Mouse (Mus musculus) kidney, postnatal 10 days (tissue): ENCODE data around the gene Inpp5a.

Experiments
- DNase-seq: peaks from one replicate; pipeline ENCODE4 v3.0.0; 2021; ENCODE audit warnings: mixed read lengths

The Inpp5a gene

GRCm38 (mm10) chr7:139388670-139389212 is at the start of gene Inpp5a:
Inpp5a (plus strand) TSS chr7:139389109.
- DNase-seq = peak; percentile 99

GRCm38 (mm10) chr7:139339184-139339583 is 49.7 kb upstream of the Inpp5a start:
- DNase-seq = no peak

- DNase-seq = no peak
These were observed 47.8 kb upstream of the Inpp5a start for GRCm38 (mm10) chr7:139341020-139341660.

- no peak for DNase-seq
These were observed 46.1 kb upstream of the Inpp5a start for GRCm38 (mm10) chr7:139342809-139343208.

- no peak for DNase-seq
These were observed 41.9 kb upstream of the Inpp5a start for GRCm38 (mm10) chr7:139347051-139347450.

GRCm38 (mm10) chr7:139350606-139351005 is 38.3 kb upstream of the Inpp5a start:
- no peak for DNase-seq

- DNase-seq = no peak
These were observed 34.4 kb upstream of the Inpp5a start for GRCm38 (mm10) chr7:139354370-139355139.

GRCm38 (mm10) chr7:139357043-139357442 is 31.9 kb upstream of the Inpp5a start:
- DNase-seq = no peak

- DNase-seq = peak; percentile 15
These were observed 29.0 kb upstream of the Inpp5a start for GRCm38 (mm10) chr7:139359906-139360305.

GRCm38 (mm10) chr7:139360890-139361559 is 27.9 kb upstream of the Inpp5a start:
- no peak for DNase-seq

- no peak for DNase-seq
These were observed 27.1 kb upstream of the Inpp5a start for GRCm38 (mm10) chr7:139361799-139362198.

- DNase-seq = no peak
These were observed 26.4 kb upstream of the Inpp5a start for GRCm38 (mm10) chr7:139362514-139362913.

- DNase-seq = peak; percentile 33
These were observed 25.5 kb upstream of the Inpp5a start for GRCm38 (mm10) chr7:139363281-139364004.

- peak; percentile 94 for DNase-seq
These were observed 24.8 kb upstream of the Inpp5a start for GRCm38 (mm10) chr7:139364005-139364557.

- DNase-seq = peak; percentile 40
These were observed 23.7 kb upstream of the Inpp5a start for GRCm38 (mm10) chr7:139364936-139365830.

GRCm38 (mm10) chr7:139366131-139366530 is 22.8 kb upstream of the Inpp5a start:
- no peak for DNase-seq

GRCm38 (mm10) chr7:139366549-139366948 is 22.4 kb upstream of the Inpp5a start:
- peak; percentile 57 for DNase-seq

- peak; percentile 33 for DNase-seq
These were observed 20.7 kb upstream of the Inpp5a start for GRCm38 (mm10) chr7:139368218-139368617.

- DNase-seq = peak; percentile 76
These were observed 20.1 kb upstream of the Inpp5a start for GRCm38 (mm10) chr7:139368722-139369380.

- DNase-seq = no peak
These were observed 19.3 kb upstream of the Inpp5a start for GRCm38 (mm10) chr7:139369501-139370088.
